Mouse (Mus musculus): ENCODE measurements around the gene Dlec1. TPM values are rescaled to one million over a fixed set of nuclear protein-coding genes. Genes with fewer than 3 reads are reported as not detected.
A peak's percentile ranks its signal among the peaks of the same experiment; 100 is the strongest.

The Dlec1 gene
- total RNA-seq (2022) = not detected

DNA sequence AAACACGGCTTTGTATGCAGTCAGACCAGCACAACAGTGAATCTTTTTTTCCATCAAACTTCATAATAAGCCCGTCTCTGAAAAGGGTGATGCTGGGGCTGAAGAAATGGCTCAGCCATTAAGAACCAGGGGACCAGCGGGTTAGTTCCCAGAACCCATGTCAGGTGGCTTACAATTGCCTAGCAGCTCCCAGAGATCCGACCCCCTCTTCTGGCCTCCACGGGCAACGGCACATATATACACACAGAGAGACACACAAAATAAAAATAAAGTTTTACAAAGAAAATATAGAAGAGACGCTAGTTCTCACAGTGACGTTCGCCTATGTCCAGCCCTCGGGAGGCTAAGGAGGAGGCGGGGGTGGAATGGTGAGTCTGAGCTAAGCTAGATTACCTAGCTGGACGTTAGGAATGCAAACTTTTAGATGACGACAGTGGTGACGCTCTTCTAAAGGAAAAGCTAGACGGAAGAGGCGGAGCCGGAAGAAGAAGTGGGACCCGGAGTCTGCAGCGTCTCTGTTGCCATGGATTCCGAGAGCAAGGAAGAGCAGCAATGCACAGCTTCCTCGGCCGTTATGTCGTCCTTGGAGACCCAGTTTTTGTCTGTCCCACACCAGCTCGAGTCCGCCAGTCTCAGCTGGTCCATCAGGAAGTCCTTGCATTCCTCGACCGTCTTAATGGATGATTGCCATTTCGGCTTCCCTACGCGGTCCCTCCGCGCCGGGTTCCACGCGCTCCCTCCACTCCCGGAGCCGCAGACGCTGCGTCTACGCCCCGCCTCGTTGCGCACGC lies at the start of gene Dlec1:
TSS of gene Dlec1 (plus strand) at position 487 of the 791 bp plus-strand sequence.
- DNase-seq (ENCODE audit: low spot score in 2 of 2) = peak in 1 of 2 experiments; percentile 38

DNA sequence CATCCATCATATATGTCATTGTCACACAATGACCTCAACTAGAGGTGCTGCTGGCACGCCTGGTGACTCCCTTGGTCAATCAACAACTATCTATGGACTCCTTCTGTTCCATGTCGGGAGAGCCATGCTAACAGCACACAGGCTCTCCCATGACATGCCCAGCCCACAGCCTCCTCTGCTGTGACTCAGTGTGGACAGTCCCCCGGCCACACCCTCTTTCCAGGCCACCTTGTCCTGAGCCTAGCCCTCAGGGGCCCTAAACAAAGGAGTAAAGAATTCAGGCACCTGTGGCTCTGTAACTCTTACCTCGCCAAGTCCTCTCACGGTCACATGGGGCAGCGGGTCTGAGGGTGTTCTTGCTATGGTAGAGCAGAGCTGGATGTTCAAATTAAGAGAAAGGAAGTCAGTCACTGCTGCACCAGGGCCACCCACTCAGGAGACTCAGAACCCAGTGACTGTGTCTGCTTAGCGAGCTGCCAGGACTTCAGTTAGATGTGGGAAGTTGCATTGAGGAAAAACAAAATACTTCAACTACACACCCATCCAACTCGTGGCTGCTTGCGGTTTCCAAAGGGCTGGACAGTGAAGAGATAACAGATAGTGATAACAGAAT lies 48.2 kb upstream of the Dlec1 start:
- DNase-seq (ENCODE audit: low spot score in 2 of 2) = no peak

DNA sequence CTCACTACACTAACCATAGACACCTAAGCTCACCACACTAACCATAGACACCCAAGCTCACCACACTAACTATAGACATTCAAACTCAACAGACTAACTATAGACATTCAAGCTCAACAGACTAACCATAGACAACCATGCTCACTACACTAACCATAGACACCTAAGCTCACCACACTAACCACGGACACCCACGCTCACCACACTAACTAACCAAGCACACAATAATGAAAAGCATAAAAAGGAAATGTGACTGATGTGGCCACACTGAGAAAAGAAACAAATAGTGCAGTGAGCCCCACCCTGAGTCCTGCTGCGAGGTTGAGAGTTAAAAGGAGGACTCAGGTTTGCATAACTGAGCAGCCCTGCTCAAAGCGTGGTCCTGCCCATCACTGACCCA lies 46.9 kb upstream of the Dlec1 start:
- DNase-seq (ENCODE audit: low spot score in 2 of 2) = no peak

DNA sequence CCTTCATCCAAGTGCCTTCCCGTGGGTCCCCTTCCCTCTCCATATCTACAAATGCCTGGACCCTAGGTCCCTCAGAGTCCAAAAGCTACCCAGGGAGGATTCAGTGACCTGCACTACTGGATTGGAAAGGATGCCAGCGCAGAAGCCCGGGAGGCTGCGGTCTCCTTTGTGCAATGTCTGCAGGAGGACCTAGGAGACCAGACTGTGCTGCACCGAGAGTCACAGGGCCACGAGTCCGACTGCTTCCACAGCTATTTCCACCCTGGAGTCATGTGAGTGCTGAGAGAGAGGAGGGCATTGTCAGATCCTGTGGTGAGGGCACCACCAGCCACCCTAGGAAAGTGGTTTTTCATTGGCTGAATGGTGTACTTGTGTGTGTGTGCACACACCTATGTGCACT lies 44.0 kb upstream of the Dlec1 start:
- no peak for DNase-seq (ENCODE audit: low spot score in 2 of 2)

DNA sequence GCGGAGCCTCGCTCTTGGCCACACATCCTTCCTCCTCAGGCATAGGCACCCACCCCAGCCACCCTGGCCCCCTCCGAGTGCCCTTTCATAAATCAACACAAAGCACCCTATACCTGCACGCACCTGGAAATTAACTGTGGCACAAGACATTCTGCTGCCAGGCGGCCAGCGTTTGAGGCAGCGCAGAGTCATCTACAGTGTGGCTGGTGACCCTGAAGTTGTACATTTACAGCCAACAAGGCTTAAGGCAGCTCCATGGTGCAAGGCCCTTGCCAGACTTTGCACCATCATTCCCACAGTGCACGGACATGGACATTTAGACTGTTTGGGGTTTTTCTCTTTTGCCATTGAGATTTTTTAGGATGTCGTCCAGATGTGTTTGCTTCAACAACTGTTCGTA lies 41.6 kb upstream of the Dlec1 start:
- DNase-seq (ENCODE audit: low spot score in 2 of 2) = no peak

DNA sequence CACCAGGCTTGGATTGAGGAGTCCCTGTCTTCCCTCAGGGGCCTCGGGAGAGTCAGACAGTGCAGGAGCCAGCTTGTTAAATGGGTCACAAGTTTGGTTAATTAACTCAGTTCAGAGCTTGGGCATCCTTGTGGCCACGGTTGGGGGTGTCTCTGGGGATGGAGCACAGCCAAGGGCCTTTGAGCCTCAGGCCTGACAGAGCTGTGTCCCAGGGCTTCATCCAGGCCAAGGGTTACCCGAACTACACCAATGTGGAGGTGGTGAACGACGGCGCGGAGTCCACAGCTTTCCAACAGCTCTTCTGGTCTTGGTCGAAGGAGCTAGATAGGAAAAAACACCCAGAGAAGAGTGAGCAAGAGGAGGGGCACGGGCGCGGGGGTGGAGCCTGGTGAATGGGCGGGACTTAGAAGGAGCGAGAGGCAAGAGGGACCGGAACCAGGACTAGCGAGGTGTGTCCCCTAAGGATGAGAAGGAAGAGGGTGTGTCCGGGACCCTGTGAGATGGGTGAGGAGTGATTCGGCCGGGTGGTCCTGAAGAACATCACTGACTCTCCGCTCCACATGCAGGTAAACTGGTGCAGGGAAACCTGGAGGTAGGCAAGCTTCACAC lies 39.1 kb upstream of the Dlec1 start:
- DNase-seq (ENCODE audit: low spot score in 2 of 2) = no peak

- DNase-seq (ENCODE audit: low spot score in 2 of 2) = no peak
Observed at GRCm38 (mm10) chr9:119064296-119064695, 38.0 kb upstream of the Dlec1 start.

DNA sequence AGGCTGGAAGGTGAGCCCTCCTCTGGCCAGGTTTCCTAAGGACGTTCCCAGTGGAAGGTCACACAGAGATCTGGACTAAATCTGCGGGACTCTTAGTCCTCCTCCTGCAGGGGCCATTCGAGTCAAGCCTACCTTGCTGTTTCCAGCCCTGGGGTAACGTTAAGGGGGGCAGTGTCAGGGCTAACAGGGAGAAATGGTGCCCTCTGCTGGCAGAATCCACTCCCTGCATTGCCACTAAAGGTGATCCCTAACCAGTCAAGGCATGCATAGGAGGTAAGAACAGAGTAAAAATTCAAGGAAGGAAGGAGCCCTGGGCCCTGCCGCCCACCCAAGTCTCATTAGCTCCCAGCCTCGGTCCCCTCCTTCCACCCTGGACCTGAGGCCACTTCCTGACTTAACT lies 34.7 kb upstream of the Dlec1 start:
- DNase-seq (ENCODE audit: low spot score in 2 of 2) = peak; percentile 67 to 69

DNA sequence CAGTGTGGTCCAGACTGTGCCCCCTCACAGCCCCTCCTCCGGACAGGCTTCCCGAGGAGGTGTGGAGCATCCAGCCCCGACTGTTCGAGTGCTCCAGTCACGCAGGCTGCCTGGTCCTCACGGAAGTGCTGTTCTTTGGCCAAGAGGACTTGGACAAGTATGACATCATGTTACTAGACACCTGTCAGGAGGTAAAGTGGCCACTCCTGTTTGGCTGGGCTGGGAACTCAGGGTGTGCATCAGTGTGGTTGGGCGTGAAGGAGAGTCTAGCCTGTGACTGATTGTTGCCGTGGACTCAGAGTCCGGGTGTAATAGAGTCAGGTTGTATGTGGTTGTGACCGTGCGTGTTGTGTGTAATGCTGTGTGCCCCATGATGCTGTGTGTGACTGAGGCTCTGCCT lies 34.0 kb upstream of the Dlec1 start:
- no peak for DNase-seq (ENCODE audit: low spot score in 2 of 2)

GRCm38 (mm10) chr9:119070173-119070825 lies 32.0 kb upstream of the Dlec1 start:
- DNase-seq (ENCODE audit: low spot score in 2 of 2) = no peak

DNA sequence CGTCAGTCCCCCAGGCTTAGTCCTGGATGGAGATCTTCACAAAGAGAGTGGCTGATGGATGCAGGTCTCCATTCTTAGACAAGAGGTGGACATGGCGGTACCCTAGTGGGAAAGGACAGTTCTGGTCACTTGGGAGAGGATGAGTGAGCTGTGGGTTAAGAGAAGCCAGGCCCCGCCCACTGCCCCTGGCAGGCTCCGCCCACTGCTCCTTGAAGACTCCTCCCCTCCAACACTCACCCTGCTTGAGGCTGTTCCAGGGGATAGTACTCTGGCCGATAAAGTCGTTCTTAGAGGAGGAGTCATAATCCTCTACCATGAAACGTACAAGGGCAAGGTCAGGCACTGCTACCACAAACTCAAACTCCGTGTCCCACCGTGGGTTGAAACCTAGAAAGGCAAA lies 30.5 kb upstream of the Dlec1 start:
- DNase-seq (ENCODE audit: low spot score in 2 of 2) = no peak

DNA sequence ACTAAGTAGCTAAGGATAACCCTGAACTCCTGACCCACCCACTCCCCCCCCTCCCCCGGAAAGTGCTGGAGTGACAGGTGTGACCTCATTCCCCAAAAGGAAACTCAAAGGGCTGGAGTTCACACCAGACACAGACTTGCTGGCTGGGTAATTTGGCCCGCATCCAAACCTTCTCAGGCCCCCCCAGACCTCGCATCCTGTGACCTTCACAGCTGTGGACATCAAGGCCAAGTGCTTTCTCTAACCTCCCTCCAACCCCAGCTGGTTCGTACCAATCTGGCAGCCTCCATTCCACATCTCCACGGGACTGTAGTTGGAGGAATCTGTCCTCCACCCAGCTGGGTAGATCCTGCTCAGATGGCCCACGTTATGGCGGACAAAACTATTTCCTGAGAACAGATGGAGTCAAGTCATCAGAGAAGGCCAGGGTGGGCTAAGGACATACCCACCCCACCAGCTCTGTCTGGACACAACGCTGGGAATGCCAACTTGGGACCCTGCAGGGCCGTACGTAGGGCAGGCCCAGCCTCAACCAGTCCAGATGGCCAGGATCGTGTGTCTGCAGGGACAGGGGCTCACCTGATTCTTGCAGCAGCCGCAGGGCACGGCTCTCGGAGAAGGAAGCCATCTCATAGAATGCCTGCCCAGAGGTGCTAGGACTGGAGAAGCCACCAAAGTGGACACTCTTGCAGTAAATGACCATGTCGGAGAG lies 28.9 kb upstream of the Dlec1 start:
- DNase-seq (ENCODE audit: low spot score in 2 of 2) = no peak

DNA sequence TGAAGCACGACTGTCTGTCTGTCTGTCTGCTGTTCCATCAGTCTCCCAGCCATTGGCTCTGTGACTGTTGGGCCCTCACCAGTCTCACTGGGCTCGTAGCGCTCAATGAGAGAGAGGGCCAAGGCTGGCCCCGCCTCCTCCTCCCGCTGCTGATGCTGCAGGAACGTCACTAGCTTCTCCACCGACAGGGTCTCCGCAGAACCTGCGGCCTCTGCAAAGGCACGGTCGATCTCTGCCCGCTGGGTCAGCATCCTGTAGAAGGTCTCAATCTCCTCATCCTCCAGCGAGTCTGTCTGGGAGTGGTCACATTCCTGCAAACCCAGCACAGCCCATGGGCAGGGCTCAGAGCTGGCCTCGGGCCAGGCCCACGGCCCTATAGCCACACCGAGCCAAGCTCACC lies 26.6 kb upstream of the Dlec1 start:
- DNase-seq (ENCODE audit: low spot score in 2 of 2) = no peak

DNA sequence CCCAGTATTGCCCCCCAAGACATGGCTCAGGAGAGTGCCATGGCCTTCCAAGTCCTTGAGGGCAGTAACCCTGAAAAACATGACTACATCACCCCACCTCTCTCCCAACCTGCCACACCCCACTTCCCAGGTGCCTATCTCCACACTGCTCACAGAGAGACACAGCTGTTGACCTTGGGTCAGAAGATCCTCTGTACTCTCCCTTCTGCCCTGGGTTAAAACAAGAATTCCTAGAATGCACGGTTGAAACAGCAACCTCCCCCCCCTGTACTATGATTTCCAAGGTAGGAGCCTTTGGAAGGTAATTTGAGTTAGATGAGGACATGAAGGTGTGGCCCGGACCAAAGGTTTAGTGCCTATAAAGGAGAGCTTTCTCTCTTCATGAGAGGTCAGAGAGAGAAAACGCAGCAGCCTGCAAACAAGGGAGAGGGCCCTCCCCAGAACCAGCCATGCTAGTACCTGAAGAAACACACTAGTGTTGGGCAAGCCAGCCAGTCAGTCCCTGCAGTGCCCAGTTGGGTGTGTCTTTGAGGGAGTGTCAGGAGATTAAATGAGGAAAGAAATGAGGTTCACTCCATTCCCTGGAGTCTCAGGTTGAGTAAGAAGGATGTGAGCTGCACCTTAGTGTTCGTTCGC lies 22.1 kb upstream of the Dlec1 start:
- DNase-seq (ENCODE audit: low spot score in 2 of 2) = no peak

DNA sequence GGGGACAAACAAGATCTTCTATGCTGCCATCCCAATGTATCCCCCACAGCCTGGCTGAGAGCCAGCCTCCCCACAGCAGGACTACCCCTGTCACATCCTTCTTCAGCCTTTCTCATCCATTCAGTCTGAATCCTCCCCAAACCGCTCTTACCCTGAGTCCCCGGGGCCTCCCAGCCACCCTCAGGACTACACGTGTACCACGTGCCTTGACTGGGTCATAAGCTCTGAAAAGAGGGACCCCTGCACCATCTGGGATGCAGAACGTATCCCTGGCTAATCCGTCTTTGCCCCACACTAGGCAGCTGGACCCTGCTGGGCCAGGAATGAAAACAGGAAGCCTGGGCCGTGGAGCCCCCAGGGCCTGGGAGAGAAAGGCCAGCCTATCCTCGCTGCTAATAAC lies 20.2 kb upstream of the Dlec1 start:
- DNase-seq (ENCODE audit: low spot score in 2 of 2) = no peak

GRCm38 (mm10) chr9:119082656-119083430 lies 19.4 kb upstream of the Dlec1 start:
- no peak for DNase-seq (ENCODE audit: low spot score in 2 of 2)

DNA sequence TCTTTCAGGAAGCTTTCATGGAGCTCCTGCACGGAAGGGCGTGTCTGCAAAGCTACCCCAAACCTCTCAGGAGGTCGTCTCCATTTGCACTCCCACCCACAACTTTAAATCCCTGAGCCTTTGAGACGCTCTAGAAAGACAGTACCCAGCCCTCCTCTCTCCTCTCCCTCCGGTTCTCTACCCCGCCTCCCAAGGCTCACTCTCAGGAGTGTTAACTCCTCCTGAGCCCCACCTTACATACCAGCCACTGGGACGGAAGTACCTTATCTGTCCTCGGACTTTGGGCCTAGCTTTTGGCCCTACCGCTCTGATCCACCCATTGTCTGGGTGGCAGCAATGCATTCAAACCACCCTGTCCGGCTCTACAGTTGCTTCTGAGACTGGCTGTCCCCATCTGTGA lies 18.3 kb upstream of the Dlec1 start:
- no peak for DNase-seq (ENCODE audit: low spot score in 2 of 2)

GRCm38 (mm10) chr9:119086451-119086850 lies 15.8 kb upstream of the Dlec1 start:
- DNase-seq (ENCODE audit: low spot score in 2 of 2) = no peak

GRCm38 (mm10) chr9:119087309-119087708 lies 15.0 kb upstream of the Dlec1 start:
- no peak for DNase-seq (ENCODE audit: low spot score in 2 of 2)

GRCm38 (mm10) chr9:119088148-119088801 lies 14.0 kb upstream of the Dlec1 start:
- DNase-seq (ENCODE audit: low spot score in 2 of 2) = peak; percentile 84 to 85

Measured in gastrocnemius, adult 8-10 months (tissue).